Mouse (Mus musculus) spleen, adult 2 months (tissue): ENCODE measurements around the gene Svopl. TPM values are rescaled to one million over a fixed set of nuclear protein-coding genes. Genes with fewer than 3 reads are reported as not detected.

Experiments
- DNase-seq, 2 experiments: peaks; one replicate each; pipeline versions ENCODE4 v3.0.0 to v3.0.0-alpha.2; 2012 to 2021; ENCODE audit warnings: low spot score in 2 of 2, low read depth in 1 of 2
- H3K27ac ChIP-seq: fragments of 200-500 bp; 2 replicates; pipeline ENCODE4 v1.5.1; 2012; ENCODE audit warnings: low read length, inconsistent platforms; ENCODE audit not compliant: insufficient read depth
- H3K27me3 ChIP-seq: fragments of 200-500 bp; 2 replicates; pipeline ENCODE4 v1.6.1; 2012; ENCODE audit warnings: mild to moderate bottlenecking, moderate library complexity, low read length, inconsistent platforms; ENCODE audit not compliant: control insufficient read depth, insufficient read depth
- H3K36me3 ChIP-seq: fragments of 200-500 bp; 2 replicates; pipeline ENCODE4 v1.6.1; 2012; ENCODE audit warnings: mild to moderate bottlenecking, low read length, inconsistent platforms; ENCODE audit not compliant: control insufficient read depth, insufficient read depth
- H3K4me1 ChIP-seq: fragments of 200-500 bp; 2 replicates; pipeline ENCODE4 v1.6.1; 2011; ENCODE audit warnings: inconsistent platforms; ENCODE audit not compliant: control insufficient read depth, insufficient read depth, insufficient read length
- H3K4me3 ChIP-seq: fragments of 200-500 bp; 2 replicates; pipeline ENCODE4 v1.5.1; 2011; ENCODE audit warnings: mild to moderate bottlenecking, inconsistent platforms; ENCODE audit not compliant: insufficient read depth, insufficient read length; ENCODE audit errors: extremely low read depth
- CTCF ChIP-seq: fragments of 200-500 bp; IDR thresholded peaks from 2 replicates; pipeline ENCODE4 v1.5.1; 2011; ENCODE audit warnings: mild to moderate bottlenecking, inconsistent platforms; ENCODE audit not compliant: insufficient read depth, insufficient read length, insufficient replicate concordance; ENCODE audit errors: extremely low read depth
- POLR2A ChIP-seq: fragments of 200-500 bp; IDR thresholded peaks from 2 replicates; pipeline ENCODE4 v1.6.1; 2011; ENCODE audit warnings: low read depth, low read length, inconsistent platforms
- WGBS: fragments of 180-500 bp; shearing (Covaris S2); methylation state at CpG from one replicate; pipeline ENCODE4 v1.1.7; 2018; 5-methylcytosine and 5-hydroxymethylcytosine counted together
- polyA plus RNA-seq: library from polyadenylated mRNA; depleted of rRNA; stranded (reverse); fragments of >200 nt; gene quantifications from 2 replicates; pipeline ENCODE4 v1.2.3, GENCODE M21; 2012; rRNA removed

Gene Svopl
- polyA plus RNA-seq, 1 experiment = 0.06 TPM

GRCm38 (mm10) chr6:37967386-37967785 is 79.4 kb downstream of the Svopl start:
- Histone ChIP-seq H3K4me3 (no peak overlapping the region), H3K4me1 (no peaks in the 10 kb centered on the region), H3K36me3 (peaks cover 11% of the 10 kb centered on the region), H3K27me3 (no peaks in the 10 kb centered on the region), H3K27ac (no peak overlapping the region)
- WGBS = 90% methylated on average over 4 of the region's 4 CpGs
- TF ChIP-seq POLR2A (no peak), CTCF (no peak)
- no peak for DNase-seq

GRCm38 (mm10) chr6:37951306-37951705 is 95.5 kb downstream of the Svopl start:
- H3K4me3 ChIP-seq = no peak overlapping the region
- TF ChIP-seq CTCF (no peak), POLR2A (no peak)
- peaks cover 13% of the 10 kb centered on the region for H3K36me3 ChIP-seq
- WGBS = 90% methylated on average over 6 of the region's 6 CpGs
- no peaks in the 10 kb centered on the region for H3K4me1 ChIP-seq
- no peak for DNase-seq
- H3K27me3 ChIP-seq = no peaks in the 10 kb centered on the region
- H3K27ac ChIP-seq = no peak overlapping the region

DNA sequence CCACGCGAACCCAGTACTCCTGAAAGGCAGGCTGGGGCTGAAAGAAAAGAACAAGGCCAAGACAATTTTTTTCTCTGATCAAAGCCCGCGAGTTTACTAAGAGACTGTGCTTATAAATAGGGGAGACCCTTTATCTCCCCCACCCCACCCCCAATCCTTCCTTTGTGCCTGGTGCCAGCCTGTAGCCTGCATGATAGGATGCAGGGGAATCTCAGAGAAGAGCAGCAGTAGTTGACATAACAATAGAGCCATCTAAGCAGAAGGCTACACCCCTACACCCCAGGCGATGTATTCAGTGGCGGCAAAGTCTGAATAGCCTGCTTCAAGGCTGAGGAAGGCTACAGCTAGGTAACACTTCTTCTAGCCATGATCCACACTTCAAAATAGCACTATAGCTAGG is 110.3 kb downstream of the Svopl start:
- no peaks in the 10 kb centered on the region for H3K27me3 ChIP-seq
- H3K27ac ChIP-seq = no peak overlapping the region
- 90% methylated on average over 6 of the region's 6 CpGs for WGBS
- TF ChIP-seq CTCF (no peak), POLR2A (no peak)
- no peak for DNase-seq
- H3K4me1 ChIP-seq = no peaks in the 10 kb centered on the region
- H3K36me3 ChIP-seq = peaks cover under 1% of the 10 kb centered on the region
- H3K4me3 ChIP-seq = no peak overlapping the region

Other genes with a start within 250 kb of the Svopl start
- 11.5 and 11.7 TPM in 2 replicates for gene Trim24, start 176.2 kb downstream of the Svopl start, polyA plus RNA-seq
- not detected in 2 replicates for gene Tmem213, start 62.3 kb upstream of the Svopl start, polyA plus RNA-seq
- gene Atp6v0a4, start 77.6 kb upstream of the Svopl start, polyA plus RNA-seq = 0.12 and 0.41 TPM in 2 replicates
- 0.25 and 0.33 TPM in 2 replicates for gene D630045J12Rik, start 207.0 kb upstream of the Svopl start, polyA plus RNA-seq